Mouse (Mus musculus): ENCODE measurements around the gene Ccni. TPM values are rescaled to one million over a fixed set of nuclear protein-coding genes. Genes with fewer than 3 reads are reported as not detected.

The Ccni gene
- polyA plus RNA-seq (2014; fragmentation: Illumina TruSeq; extraction: RNeasy Lipid Tissue Mini Kit (QIAGEN cat#74804)), result 795 TPM

GRCm38 (mm10) chr5:93206109-93207005 is at the start of gene Ccni, which contains the start of gene 2010109A12Rik:
Gene Ccni (minus strand): TSS chr5:93206495.
Gene 2010109A12Rik (plus strand): TSS chr5:93206518.

Other genes starting within 250 kb of the Ccni start
- gene Sowahb, start 161.5 kb downstream of the Ccni start, polyA plus RNA-seq (2014; fragmentation: Illumina TruSeq; extraction: RNeasy Lipid Tissue Mini Kit (QIAGEN cat#74804)), result not detected
- 77.1 TPM for gene Sept11, start 113.1 kb downstream of the Ccni start, polyA plus RNA-seq (2014; fragmentation: Illumina TruSeq; extraction: RNeasy Lipid Tissue Mini Kit (QIAGEN cat#74804))
- 1.5 TPM for gene 2010109A12Rik, start within 50 bp of the Ccni start, polyA plus RNA-seq (2014; fragmentation: Illumina TruSeq; extraction: RNeasy Lipid Tissue Mini Kit (QIAGEN cat#74804))
- gene Ccng2, start 60.8 kb upstream of the Ccni start, polyA plus RNA-seq (2014; fragmentation: Illumina TruSeq; extraction: RNeasy Lipid Tissue Mini Kit (QIAGEN cat#74804)), result 114 TPM

Data from ovary, adult 10 weeks (tissue).